Mouse (Mus musculus) kidney, adult 2 months (tissue): ENCODE data around the gene Xpo5. TPM values are rescaled to one million over a fixed set of nuclear protein-coding genes. Genes with fewer than 3 reads are reported as not detected.

Source experiments
- DNase-seq: peaks from one replicate; pipeline ENCODE4 v3.0.0; 2021
- H3K27ac ChIP-seq: fragments of 200-500 bp; 2 replicates; pipeline ENCODE4 v1.5.1; 2012; ENCODE audit warnings: low read depth, low read length, control low read depth, inconsistent platforms; ENCODE audit not compliant: insufficient read depth
- H3K27me3 ChIP-seq: fragments of 200-500 bp; replicated peaks from 2 replicates; pipeline ENCODE4 v1.6.1; 2012; ENCODE audit warnings: mild to moderate bottlenecking, moderate library complexity, low read length, inconsistent platforms; ENCODE audit not compliant: control insufficient read depth, insufficient read depth
- H3K36me3 ChIP-seq: fragments of 200-500 bp; 2 replicates; pipeline ENCODE4 v1.6.1; 2012; ENCODE audit warnings: mild to moderate bottlenecking, moderate library complexity, low read length, inconsistent platforms; ENCODE audit not compliant: control insufficient read depth, insufficient read depth
- H3K4me1 ChIP-seq: fragments of 200-500 bp; 2 replicates; pipeline ENCODE4 v1.6.1; 2011; ENCODE audit warnings: low read length; ENCODE audit not compliant: control insufficient read depth, insufficient read depth
- H3K4me3 ChIP-seq: fragments of 200-500 bp; 2 replicates; pipeline ENCODE4 v1.5.1; 2011; ENCODE audit warnings: mild to moderate bottlenecking, low read depth, low read length, control low read depth; ENCODE audit not compliant: insufficient read depth
- CTCF ChIP-seq: fragments of 200-500 bp; conservative IDR thresholded peaks from 2 replicates; pipeline ENCODE4 v1.5.1; 2011; ENCODE audit warnings: low read depth, mild to moderate bottlenecking, control low read depth, low read length, moderate library complexity, mixed read lengths; ENCODE audit not compliant: insufficient read depth, insufficient read length
- POLR2A ChIP-seq: fragments of 200-500 bp; IDR thresholded peaks from one replicate; pipeline ENCODE4 v1.6.1; 2011; ENCODE audit warnings: low read depth, low read length, control low read depth
- WGBS: fragments of 180-500 bp; shearing (Covaris S2); methylation state at CpG from one replicate; pipeline ENCODE4 v1.1.7; 2018; 5-methylcytosine and 5-hydroxymethylcytosine counted together
- polyA plus RNA-seq: library from polyadenylated mRNA; depleted of rRNA; stranded (reverse); fragments of >200 nt; gene quantifications from 2 replicates; pipeline ENCODE4 v1.2.3, GENCODE M21; 2012

The Xpo5 gene
- polyA plus RNA-seq, 1 experiment = 18.5 TPM

DNA sequence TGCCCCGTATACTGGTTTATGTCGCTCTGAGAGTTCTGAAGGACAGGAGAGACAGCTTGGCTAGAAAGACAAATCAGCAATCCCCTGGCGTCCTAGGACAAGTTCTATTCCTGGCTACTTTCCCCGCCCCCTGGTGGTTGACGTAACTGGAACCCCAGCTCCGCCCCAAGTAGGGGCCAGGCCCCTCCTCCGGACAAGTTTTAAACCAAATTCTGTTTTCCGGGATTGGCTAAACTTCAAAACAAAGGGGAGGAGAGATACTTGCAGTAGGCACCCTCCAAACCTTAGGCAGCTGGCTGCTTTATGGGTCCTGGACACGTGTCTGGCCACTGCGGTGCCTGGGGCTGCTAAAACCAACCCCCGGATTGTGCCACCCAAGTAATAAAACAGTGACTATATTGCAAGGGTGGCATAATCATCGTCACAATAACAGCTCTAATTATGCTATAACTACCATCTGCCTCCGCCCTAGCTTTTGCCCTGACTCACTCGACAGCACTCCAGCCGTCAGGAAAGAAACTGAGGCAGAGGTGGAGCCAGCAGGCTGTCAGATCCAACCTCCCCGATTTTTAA lies 42.4 kb upstream of the Xpo5 start:
- H3K27ac ChIP-seq = peak overlapping the region; percentile 94
- H3K4me3 ChIP-seq = peak overlapping the region; percentile 49
- DNase-seq = peak; percentile 98
- H3K36me3 ChIP-seq = no peaks in the 10 kb centered on the region
- peaks cover 8% of the 10 kb centered on the region; the same call in 1 of the 2 replicates for H3K4me1 ChIP-seq
- WGBS = under 1% methylated on average over 16 of the region's 16 CpGs
- no peaks in the 10 kb centered on the region for H3K27me3 ChIP-seq
- TF ChIP-seq POLR2A = no peak
- peak; percentile 35; the same call in 1 of the 2 replicates for TF ChIP-seq CTCF

GRCm38 (mm10) chr17:46160686-46161085 lies 41.9 kb upstream of the Xpo5 start, which contains the start of gene Gtpbp2:
Gene Gtpbp2 (plus strand): TSS chr17:46161032.
- H3K36me3 ChIP-seq = no peaks in the 10 kb centered on the region
- DNase-seq = peak; percentile 100
- no peak for TF ChIP-seq CTCF
- TF ChIP-seq POLR2A = no peak
- WGBS = under 1% methylated on average over 23 of the region's 23 CpGs
- H3K27ac ChIP-seq = peak within 1 kb of the TSS; percentile 94
- H3K27me3 ChIP-seq = no peaks in the 10 kb centered on the region
- H3K4me1 ChIP-seq = peaks cover 8% of the 10 kb centered on the region; the same call in 1 of the 2 replicates
- H3K4me3 ChIP-seq = peak within 1 kb of the TSS; percentile 82

DNA sequence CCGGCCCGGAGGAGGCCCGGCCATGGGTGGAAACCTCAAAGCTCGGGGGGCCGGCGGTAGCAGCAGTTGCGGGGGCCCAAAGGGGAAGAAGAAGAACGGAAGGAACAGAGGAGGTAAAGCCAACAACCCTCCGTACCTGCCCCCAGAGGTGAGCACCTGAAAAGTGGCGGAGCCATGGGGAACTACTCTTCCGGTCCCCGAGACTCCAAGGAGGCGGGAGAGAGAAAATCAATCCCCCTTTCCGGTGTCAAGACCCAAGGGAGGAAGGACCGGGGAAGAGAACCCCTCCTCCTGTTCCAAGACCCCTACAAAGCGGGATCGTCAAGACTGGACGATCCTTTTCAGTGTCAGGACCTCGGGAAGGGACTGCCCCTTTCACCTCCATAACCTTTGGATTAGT lies 41.4 kb upstream of the Xpo5 start:
- TF ChIP-seq CTCF = no peak
- TF ChIP-seq POLR2A = no peak
- Histone ChIP-seq H3K27me3 (no peaks in the 10 kb centered on the region), H3K4me1 (peaks cover 8% of the 10 kb centered on the region; the same call in 1 of the 2 replicates), H3K27ac (peak overlapping the region; percentile 75), H3K36me3 (no peaks in the 10 kb centered on the region), H3K4me3 (peak overlapping the region; percentile 82)
- DNase-seq = peak; percentile 35
- 2% methylated on average over 19 of the region's 19 CpGs for WGBS

- no peaks in the 10 kb centered on the region for H3K36me3 ChIP-seq
- no peaks in the 10 kb centered on the region for H3K27me3 ChIP-seq
- peak overlapping the region; percentile 82 for H3K4me3 ChIP-seq
- DNase-seq = no peak
- TF ChIP-seq CTCF = no peak
- TF ChIP-seq POLR2A = no peak
- 35% methylated on average over 9 of the region's 9 CpGs for WGBS
- peaks cover 8% of the 10 kb centered on the region; the same call in 1 of the 2 replicates for H3K4me1 ChIP-seq
- peak overlapping the region; percentile 75 for H3K27ac ChIP-seq
These were observed 40.9 kb upstream of the Xpo5 start for GRCm38 (mm10) chr17:46161710-46162109.

GRCm38 (mm10) chr17:46162551-46162950 lies 40.0 kb upstream of the Xpo5 start:
- 0 out of 2 replicates have a peak overlapping the region, but pooled peaks have one; percentile 43 for H3K4me3 ChIP-seq
- peaks cover 8% of the 10 kb centered on the region; the same call in 1 of the 2 replicates for H3K4me1 ChIP-seq
- H3K27ac ChIP-seq = peak overlapping the region; percentile 74; the same call in 1 of the 2 replicates
- no peaks in the 10 kb centered on the region for H3K27me3 ChIP-seq
- WGBS = 60% methylated on average over 7 of the region's 7 CpGs
- TF ChIP-seq CTCF (no peak), POLR2A (no peak)
- DNase-seq = no peak
- no peaks in the 10 kb centered on the region for H3K36me3 ChIP-seq

GRCm38 (mm10) chr17:46162951-46163421 lies 39.6 kb upstream of the Xpo5 start:
- peak; percentile 76 for DNase-seq
- peak overlapping the region; percentile 74 for H3K27ac ChIP-seq
- TF ChIP-seq CTCF = no peak
- peaks cover 8% of the 10 kb centered on the region; the same call in 1 of the 2 replicates for H3K4me1 ChIP-seq
- peak overlapping the region; percentile 43; the same call in 1 of the 2 replicates for H3K4me3 ChIP-seq
- WGBS = 47% methylated on average over 9 of the region's 9 CpGs
- H3K36me3 ChIP-seq = no peaks in the 10 kb centered on the region
- no peaks in the 10 kb centered on the region for H3K27me3 ChIP-seq

- Histone ChIP-seq H3K36me3 (no peaks in the 10 kb centered on the region; the same call in 1 of the 2 replicates), H3K4me3 (no peak overlapping the region), H3K27ac (no peak overlapping the region), H3K27me3 (no peaks in the 10 kb centered on the region), H3K4me1 (peaks cover 5% of the 10 kb centered on the region; the same call in 1 of the 2 replicates)
- 96% methylated on average over 8 of the region's 8 CpGs for WGBS
- TF ChIP-seq POLR2A (no peak), CTCF (no peak)
- no peak for DNase-seq
These were observed 38.3 kb upstream of the Xpo5 start for GRCm38 (mm10) chr17:46164301-46164700.
